Mouse (Mus musculus): Measurements from ENCODE around the gene Wrap53. TPM values are rescaled to one million over a fixed set of nuclear protein-coding genes. Genes with fewer than 3 reads are reported as not detected.
"Not testable (repeated sequence)": the region's sequence is repeated elsewhere in the genome, so short reads cannot be mapped to it uniquely, and the experiment has no call there.

Gene Wrap53
- polyA plus RNA-seq (2015; fragmentation: Nextera tagmentation; extraction: Ambion mirVana) = 13.8 and 14.3 TPM in 2 replicates

- Histone ChIP-seq H3K9ac (replicated peaks; ENCODE audit: low read depth) (peak within 1 kb of the TSS; percentile 46), H3K27me3 (replicated peaks; ENCODE audit: insufficient read depth, low read length) (no peaks in the 10 kb centered on the region), H3K4me3 (ENCODE audit: low read depth, low read length) (peak within 1 kb of the TSS; percentile 51), H3K27ac (ENCODE audit: low read length) (peak within 1 kb of the TSS; percentile 96), H3K36me3 (ENCODE audit: insufficient read depth, low read length) (no peaks in the 10 kb centered on the region), H3K9me3 (ENCODE audit: low read length) (no peaks in the 10 kb centered on the region), H3K4me1 (ENCODE audit: insufficient read depth, low read depth, low read length) (peaks cover 5% of the 10 kb centered on the region; the same call in 1 of the 2 replicates), H3K4me2 (replicated peaks; ENCODE audit: low read depth, low read length) (peak within 1 kb of the TSS; percentile 92)
- TF ChIP-seq CTCF (IDR thresholded peaks at IDR 0.05) = peak; percentile 18; the same call in 1 of the 2 replicates
- TF ChIP-seq EP300 (IDR thresholded peaks at IDR 0.05) = no peak
- ATAC-seq (peak; percentile 65), DNase-seq (ENCODE audit: low spot score) (peak; percentile 99)
- 0% methylated on average over 13 of the region's 13 CpGs for WGBS
Observed at GRCm38 (mm10) chr11:69580091-69580514, at the start of gene Wrap53, which contains the start of gene Trp53. Wrap53 (minus strand) TSS chr11:69580255. Trp53 (plus strand) TSS chr11:69580359.

GRCm38 (mm10) chr11:69629802-69630201, 49.7 kb upstream of the Wrap53 start:
- Histone ChIP-seq H3K36me3 (ENCODE audit: insufficient read depth, low read length) (no peaks in the 10 kb centered on the region), H3K9ac (replicated peaks; ENCODE audit: low read depth) (no peak overlapping the region), H3K27me3 (replicated peaks; ENCODE audit: insufficient read depth, low read length) (no peaks in the 10 kb centered on the region), H3K27ac (ENCODE audit: low read length) (no peak overlapping the region), H3K9me3 (ENCODE audit: low read length) (no peaks in the 10 kb centered on the region), H3K4me2 (replicated peaks; ENCODE audit: low read depth, low read length) (no peak overlapping the region), H3K4me1 (ENCODE audit: insufficient read depth, low read depth, low read length) (no peaks in the 10 kb centered on the region; the same call in 1 of the 2 replicates), H3K4me3 (ENCODE audit: low read depth, low read length) (no peak overlapping the region)
- DNase-seq (ENCODE audit: low spot score) (peak; percentile 49), ATAC-seq (no peak)
- peak; percentile 67 for TF ChIP-seq CTCF (IDR thresholded peaks at IDR 0.05)
- no peak for TF ChIP-seq EP300 (IDR thresholded peaks at IDR 0.05)
- 76% methylated on average over 1 of the region's 1 CpGs for WGBS

DNA sequence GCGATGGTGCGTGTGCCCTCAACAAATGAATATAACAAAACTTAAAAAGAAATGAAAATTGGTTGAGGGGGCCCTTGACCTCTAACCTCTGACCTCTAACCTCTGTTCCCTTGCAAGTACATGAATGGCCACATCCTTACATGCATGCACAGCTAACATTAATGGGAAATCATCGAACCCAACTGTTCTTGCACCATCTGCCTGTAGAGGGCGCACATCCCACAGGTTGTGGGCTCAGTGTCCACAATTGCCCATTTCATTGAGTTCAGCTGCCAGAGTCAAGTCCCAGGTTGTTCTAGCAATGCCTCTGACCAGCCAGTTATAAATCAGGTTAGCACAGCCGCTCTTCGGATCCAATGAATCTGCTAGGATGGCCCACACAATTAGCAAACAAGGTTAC, 48.2 kb upstream of the Wrap53 start:
- H3K27me3 ChIP-seq (replicated peaks; ENCODE audit: insufficient read depth, low read length) = no peaks in the 10 kb centered on the region
- no peak overlapping the region for H3K9ac ChIP-seq (replicated peaks; ENCODE audit: low read depth)
- no peaks in the 10 kb centered on the region for H3K9me3 ChIP-seq (ENCODE audit: low read length)
- H3K27ac ChIP-seq (ENCODE audit: low read length) = no peak overlapping the region
- 34% methylated on average over 6 of the region's 6 CpGs for WGBS
- peak; percentile 83 for DNase-seq (ENCODE audit: low spot score)
- TF ChIP-seq EP300 (IDR thresholded peaks at IDR 0.05) = no peak
- peak; percentile 98 for TF ChIP-seq CTCF (IDR thresholded peaks at IDR 0.05)
- no peak overlapping the region for H3K4me3 ChIP-seq (ENCODE audit: low read depth, low read length)
- H3K4me2 ChIP-seq (replicated peaks; ENCODE audit: low read depth, low read length) = no peak overlapping the region
- no peak for ATAC-seq
- no peaks in the 10 kb centered on the region for H3K4me1 ChIP-seq (ENCODE audit: insufficient read depth, low read depth, low read length)
- H3K36me3 ChIP-seq (ENCODE audit: insufficient read depth, low read length) = no peaks in the 10 kb centered on the region

DNA sequence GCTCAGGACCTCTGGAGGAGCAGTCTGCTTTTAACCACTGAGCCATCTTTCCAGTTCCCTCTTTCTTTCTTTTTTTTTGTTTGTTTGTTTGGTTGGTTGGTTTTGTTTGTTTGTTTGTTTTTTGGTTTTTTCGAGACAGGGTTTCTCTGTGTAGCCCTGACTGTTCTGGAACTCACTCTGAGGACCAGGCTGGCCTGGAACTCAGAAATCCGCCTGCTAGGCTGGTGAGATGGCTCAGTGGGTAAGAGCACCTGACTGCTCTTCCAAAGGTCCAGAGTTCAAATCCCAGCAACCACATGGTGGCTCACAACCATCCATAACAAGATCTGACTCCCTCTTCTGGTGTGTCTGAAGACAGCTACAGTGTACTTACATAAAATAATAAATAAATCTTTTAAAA, 44.3 kb upstream of the Wrap53 start:
- H3K27ac ChIP-seq (ENCODE audit: low read length); H3K9me3 ChIP-seq (ENCODE audit: low read length); DNase-seq (ENCODE audit: low spot score); H3K36me3 ChIP-seq (ENCODE audit: insufficient read depth, low read length); H3K4me3 ChIP-seq (ENCODE audit: low read depth, low read length); ATAC-seq; H3K27me3 ChIP-seq (replicated peaks; ENCODE audit: insufficient read depth, low read length); H3K4me2 ChIP-seq (replicated peaks; ENCODE audit: low read depth, low read length); H3K9ac ChIP-seq (replicated peaks; ENCODE audit: low read depth); H3K4me1 ChIP-seq (ENCODE audit: insufficient read depth, low read depth, low read length): not testable (repeated sequence)
- 68% methylated on average over 2 of the region's 2 CpGs for WGBS

DNA sequence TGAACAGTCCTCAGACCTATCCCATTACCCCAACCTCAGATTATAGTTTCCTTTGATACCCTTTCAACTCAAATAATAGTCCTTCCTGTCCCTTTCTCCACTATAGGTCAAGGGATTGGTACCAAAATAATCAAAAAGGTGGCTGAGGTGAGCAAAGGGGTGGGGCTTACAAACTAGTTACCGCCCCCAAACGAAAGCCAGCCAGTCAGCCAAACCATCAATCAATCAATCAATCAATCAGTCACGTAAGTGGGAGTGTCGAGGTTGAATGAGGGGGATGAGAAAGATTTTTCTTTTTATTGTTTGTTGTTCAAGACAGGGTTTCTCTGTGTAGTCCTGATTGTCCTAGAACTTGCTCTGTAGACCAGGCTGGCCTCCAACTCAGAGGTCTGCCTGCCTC, 43.0 kb upstream of the Wrap53 start:
- Histone ChIP-seq H3K9me3 (ENCODE audit: low read length) (no peaks in the 10 kb centered on the region), H3K27ac (ENCODE audit: low read length) (no peak overlapping the region), H3K27me3 (replicated peaks; ENCODE audit: insufficient read depth, low read length) (no peaks in the 10 kb centered on the region), H3K4me3 (ENCODE audit: low read depth, low read length) (no peak overlapping the region), H3K36me3 (ENCODE audit: insufficient read depth, low read length) (no peaks in the 10 kb centered on the region), H3K9ac (replicated peaks; ENCODE audit: low read depth) (no peak overlapping the region), H3K4me1 (ENCODE audit: insufficient read depth, low read depth, low read length) (no peaks in the 10 kb centered on the region), H3K4me2 (replicated peaks; ENCODE audit: low read depth, low read length) (no peak overlapping the region)
- TF ChIP-seq EP300 (IDR thresholded peaks at IDR 0.05) = no peak
- no peak for TF ChIP-seq CTCF (IDR thresholded peaks at IDR 0.05)
- DNase-seq (ENCODE audit: low spot score) (no peak), ATAC-seq (no peak)
- 70% methylated on average over 4 of the region's 4 CpGs for WGBS

DNA sequence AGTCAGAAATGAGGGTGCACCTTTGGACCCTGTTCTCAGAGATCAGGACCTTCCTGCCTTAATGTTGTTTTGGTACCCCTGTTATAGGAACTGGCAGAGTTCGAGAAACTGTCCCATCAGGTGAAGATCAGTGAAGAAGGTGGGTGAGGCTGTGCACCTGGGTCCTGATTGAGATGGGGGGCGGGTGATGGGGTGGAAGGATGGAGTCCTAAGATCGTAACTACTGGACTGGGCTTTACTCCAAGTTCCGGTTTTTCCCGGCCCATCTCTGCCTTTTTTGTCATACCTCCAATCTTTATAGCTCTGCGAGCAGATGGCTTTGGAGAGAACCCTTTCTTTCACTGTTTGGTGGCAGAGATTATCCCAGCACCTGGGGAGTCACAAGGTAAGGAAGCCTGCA, 42.4 kb upstream of the Wrap53 start:
- Histone ChIP-seq H3K4me1 (ENCODE audit: insufficient read depth, low read depth, low read length) (no peaks in the 10 kb centered on the region), H3K27ac (ENCODE audit: low read length) (peak overlapping the region; percentile 7; the same call in 1 of the 2 replicates), H3K9ac (replicated peaks; ENCODE audit: low read depth) (peak overlapping the region; percentile 54), H3K27me3 (replicated peaks; ENCODE audit: insufficient read depth, low read length) (no peaks in the 10 kb centered on the region), H3K4me3 (ENCODE audit: low read depth, low read length) (peak overlapping the region; percentile 46), H3K4me2 (replicated peaks; ENCODE audit: low read depth, low read length) (peak overlapping the region; percentile 56), H3K9me3 (ENCODE audit: low read length) (no peaks in the 10 kb centered on the region), H3K36me3 (ENCODE audit: insufficient read depth, low read length) (no peaks in the 10 kb centered on the region)
- 18% methylated on average over 4 of the region's 6 CpGs for WGBS
- DNase-seq (ENCODE audit: low spot score) (no peak), ATAC-seq (no peak)
- TF ChIP-seq CTCF (IDR thresholded peaks at IDR 0.05) (no peak), EP300 (IDR thresholded peaks at IDR 0.05) (no peak)

Measured in lung, postnatal 0 days (tissue).